Mouse (Mus musculus) erythroblast, adult 5-6 weeks (primary cell): ENCODE data around the gene Sugp2. TPM values are rescaled to one million over a fixed set of nuclear protein-coding genes. Genes with fewer than 3 reads are reported as not detected.
A peak's percentile ranks its signal among the peaks of the same experiment; 100 is the strongest.

Experiments used
- ATAC-seq: replicated peaks from 2 replicates; pipeline ENCODE4 v1.8.0; 2016; ENCODE audit warnings: moderate number of reproducible peaks, mild to moderate bottlenecking, moderate TSS enrichment, inconsistent platforms; ENCODE audit not compliant: poor library complexity, low FRiP score, severe bottlenecking
- total RNA-seq, 2 experiments: library from RNA; stranded (forward) in 1 of 2; stranded (reverse) in 1 of 2; fragments of 150-400 nt in 1 of 2; fragments of 200-764, 138-1000 nt in 1 of 2; gene quantifications; 2 replicates each; pipeline versions ENCODE4 v1.2.3 to v1.2.4; 2015 to 2017; ENCODE audit warnings: low replicate concordance in 2 of 2

The Sugp2 gene
- total RNA-seq, 2 experiments from 2014 or later: 22.7 to 24.4 TPM

DNA sequence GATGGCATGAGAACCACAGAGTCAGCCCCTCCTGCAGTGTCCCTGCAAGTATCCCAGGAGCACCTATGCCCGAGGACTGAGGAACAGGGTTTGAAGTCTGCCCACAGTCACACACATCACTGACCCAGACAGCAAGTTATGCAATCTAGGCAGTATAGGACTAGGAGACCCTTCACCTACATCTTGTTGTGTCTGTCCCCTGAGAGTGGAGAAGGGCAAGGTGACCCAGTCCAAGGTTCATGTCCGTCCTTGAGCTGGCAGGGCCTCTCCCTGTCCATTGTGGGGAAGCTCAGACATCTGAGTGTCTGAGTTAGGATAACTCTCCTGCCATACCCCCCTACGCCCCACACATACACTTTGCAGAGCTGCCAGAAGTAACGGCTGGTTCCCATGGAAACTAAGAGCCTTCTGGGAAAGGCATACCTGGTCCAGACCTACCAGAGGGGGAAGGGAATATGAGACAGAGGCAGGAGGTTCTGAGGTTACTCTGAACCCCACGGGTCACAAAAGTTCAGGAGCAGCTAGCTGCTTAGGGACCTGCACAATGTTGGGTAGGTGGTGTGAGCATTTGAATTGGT lies 14.8 kb upstream of the Sugp2 start:
- no peak for ATAC-seq

DNA sequence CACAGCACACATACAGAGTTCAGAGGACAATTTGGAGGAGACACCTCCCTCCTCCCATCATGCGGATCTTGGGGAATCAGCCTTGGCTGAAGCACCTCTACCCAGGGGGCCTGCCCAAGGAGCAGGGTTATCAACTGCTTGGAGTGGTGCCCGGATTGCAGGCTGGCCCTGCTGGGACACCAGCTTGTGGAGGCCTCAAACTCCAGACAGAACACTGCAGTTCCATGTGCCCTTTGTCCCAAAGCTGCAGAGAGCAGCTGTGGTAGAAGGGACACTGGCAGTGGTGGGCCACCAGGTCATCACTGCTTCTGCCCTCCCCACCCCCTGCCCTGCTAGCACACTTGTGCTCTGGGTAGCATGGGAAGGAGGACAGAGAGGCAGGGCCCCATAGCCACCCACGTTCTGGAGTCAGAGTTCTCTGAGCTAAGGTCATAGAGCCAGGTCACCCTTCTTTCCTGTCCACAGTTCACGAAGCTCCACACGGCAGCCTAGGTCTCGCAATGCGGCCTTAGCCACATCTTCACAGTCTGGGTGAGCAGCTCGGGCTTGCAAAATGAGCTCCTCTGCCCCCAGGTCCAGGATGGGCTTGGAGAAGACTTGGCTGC lies 13.7 kb upstream of the Sugp2 start:
- ATAC-seq: no peak

DNA sequence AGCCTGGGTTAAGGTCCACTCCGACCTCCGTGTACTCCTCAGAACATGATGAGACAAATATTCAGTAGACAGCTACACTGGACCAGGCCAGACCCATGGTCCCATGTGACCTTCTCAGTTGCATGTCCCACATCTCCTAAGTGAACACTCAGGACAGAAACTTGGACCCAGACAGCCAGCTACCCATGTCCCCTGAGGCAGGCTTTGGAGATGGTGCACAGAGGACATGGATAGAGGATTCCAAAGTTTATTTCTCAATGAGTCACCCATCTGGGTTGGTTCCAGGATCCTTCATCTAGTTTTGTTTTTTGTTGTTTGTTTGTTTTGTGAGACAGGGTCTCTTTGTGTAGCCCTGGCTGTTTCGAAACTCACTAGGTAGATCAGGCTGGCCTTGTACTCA lies 13.1 kb upstream of the Sugp2 start:
- no peak for ATAC-seq

DNA sequence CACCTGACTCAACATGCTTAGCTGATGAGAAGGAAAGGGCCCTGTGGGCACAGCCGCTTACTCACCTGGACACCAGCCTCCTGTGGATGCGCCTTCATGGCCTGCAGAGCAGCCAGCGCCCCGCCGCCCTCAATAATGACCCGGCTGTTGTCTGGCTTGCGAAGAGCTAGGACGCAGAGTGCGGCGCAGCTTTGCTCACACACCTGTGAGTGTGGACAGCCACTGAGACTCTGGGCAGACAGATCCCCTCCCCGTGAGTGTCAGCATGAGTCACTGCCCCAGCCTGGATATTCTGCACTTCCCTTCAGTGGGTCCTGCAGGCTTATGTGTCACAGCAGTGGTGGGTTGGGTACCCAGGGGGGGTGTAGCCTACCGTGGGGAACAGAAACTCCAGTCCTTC lies 12.0 kb upstream of the Sugp2 start:
- ATAC-seq: no peak

DNA sequence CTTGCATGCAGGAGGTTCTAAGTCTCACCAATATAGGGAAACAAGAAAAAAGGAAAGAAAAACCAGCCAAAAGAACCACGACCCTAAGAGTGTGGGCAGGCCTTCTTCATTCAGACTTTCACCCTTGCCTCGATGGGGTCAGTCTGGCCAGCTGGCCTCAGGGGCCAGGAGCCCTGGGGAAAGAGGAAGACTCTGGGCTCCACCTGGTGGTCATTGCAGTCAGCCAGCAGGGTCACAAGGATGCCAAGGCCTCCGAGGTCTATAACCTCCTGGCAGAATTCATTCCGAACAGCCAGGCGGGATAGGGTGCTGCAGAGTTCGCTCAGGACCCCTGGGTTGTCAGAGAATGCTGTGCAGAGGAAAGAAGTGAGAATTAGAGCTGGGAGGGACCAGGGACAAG lies 10.7 kb upstream of the Sugp2 start:
- ATAC-seq: 0 out of 2 replicates have a peak, but pooled peaks have one; percentile 33

DNA sequence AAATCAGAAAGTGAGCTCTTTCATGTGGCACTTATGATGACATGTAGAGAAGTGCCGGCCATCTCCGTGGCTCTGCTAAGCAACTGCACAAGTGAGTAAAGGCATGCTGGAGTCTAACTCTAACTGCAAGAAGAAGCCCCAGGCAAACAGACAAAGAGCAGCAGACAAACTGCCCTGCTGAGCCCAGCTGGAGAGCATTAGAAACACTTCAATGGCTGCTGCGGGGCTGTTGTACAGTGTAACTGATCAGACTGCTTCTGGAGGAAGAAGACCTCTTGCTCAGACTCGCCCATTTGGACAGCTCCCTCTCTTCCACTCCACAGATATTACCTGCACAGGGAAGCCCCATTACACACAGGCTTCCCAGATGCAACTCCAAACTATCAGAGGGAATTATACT lies 6.0 kb upstream of the Sugp2 start:
- ATAC-seq: no peak

DNA sequence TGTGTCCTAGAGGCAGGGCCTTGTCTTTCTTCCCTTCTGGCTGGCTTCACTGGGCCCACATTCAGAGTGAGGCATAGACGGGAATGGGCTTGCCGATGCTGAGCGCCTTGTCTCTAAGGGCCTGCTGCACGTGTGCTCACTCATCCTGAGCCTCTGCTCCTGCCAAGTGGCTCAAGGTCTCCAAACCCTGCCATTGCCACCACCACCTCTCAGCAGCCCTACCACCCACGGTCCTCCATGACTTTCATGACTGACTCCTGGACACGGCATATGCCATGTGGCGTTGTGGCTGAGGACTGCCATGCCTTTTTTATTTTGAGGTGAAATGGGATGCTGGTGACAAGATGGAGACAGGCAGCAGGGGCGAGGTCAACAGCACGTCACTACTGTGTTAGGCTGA lies 3.2 kb upstream of the Sugp2 start:
- ATAC-seq: no peak

DNA sequence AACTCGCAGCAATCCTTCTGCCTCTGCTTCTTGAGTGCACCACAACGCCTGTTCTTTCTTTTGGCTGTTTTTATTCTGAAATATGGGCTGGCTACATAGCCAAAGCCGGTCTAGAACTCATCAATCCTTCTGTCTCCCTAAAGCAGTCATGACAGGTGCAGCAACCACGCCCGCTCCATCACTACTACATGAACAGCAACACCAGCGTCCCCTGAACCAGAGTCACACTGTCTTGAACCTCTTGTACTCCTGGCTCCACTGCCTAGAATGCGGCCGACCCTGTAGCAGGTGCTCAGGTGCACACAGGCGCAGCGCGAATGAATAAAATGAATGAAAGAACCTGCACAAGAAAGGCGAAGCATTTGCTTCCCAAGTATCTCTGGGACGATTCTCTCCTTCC lies 420 bp upstream of the Sugp2 start:
- ATAC-seq: no peak

DNA sequence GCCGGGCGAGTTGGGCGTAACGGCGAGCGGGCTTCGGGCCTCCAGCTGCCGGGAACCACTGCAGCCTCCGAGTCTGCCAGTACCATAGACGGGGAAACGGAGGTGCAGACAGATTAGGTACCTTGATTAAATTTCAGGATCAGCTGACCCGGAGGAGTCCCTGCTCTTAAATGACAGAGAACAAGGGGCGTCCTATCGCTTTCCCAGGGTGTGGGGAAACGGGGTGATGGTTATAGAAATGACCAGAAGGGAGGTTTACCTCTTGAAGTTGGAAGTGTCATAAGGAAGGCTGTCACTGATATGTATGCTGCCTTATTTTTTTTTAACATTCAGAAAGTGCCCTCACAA lies 729 bp downstream of the Sugp2 start:
- no peak for ATAC-seq

DNA sequence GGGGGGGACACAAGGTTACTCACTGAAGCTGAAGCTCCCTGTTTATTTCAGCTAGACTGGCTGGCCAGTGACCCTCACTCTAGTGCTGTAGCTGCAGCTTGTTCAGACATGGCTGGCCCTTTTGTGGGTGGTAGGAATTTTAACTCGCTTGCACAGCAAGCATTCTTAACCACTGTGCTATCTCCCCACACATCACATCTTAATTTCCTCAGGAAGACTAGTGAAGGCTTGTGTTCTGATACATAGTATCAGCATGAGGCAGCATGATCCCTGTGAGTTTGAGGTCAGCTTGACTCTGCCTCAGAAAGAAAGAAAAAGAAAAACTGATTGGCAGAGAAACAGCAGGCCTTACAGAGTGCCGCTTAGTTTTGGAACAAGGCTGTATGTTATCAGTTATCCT lies 3.8 kb downstream of the Sugp2 start:
- ATAC-seq: no peak

DNA sequence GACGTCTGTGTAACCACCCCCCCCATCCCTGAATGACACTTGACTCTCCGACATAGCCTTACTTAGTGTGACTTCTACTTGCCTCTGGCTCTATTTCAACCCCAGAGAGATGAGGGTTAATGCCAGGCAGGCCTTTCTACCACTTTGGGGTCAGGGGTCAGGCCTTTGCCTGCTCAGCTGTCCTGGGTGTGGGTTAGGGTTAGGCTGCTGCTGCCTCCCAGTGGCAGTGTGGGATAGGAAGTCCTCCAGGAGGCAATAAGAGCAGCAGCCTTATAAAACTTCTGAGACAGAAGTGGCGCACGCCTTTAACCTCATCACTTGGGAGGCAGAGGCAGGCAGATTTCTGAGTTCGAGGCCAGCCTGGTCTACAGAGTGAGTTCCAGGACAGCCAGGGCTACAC lies 6.6 kb downstream of the Sugp2 start:
- ATAC-seq: no peak

DNA sequence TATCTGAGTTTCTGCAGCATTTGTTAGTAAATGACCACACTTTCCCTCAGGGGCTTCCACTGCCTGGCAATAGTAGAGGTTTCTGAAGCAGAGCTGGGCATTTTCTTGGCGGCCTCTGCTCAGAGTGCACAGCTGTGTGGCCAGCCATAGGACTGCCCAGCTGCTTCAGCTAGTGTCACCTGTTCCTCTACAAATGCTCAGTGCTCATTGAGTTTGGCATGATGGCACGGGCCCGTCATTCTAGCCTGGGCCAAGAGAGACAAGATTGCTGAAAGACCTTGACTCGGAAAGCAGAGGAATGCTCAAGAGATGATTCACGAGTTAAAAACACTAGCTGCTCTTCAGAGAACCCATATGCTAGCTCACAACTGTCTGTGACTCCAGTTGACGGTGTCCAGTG lies 12.6 kb downstream of the Sugp2 start:
- ATAC-seq: no peak

DNA sequence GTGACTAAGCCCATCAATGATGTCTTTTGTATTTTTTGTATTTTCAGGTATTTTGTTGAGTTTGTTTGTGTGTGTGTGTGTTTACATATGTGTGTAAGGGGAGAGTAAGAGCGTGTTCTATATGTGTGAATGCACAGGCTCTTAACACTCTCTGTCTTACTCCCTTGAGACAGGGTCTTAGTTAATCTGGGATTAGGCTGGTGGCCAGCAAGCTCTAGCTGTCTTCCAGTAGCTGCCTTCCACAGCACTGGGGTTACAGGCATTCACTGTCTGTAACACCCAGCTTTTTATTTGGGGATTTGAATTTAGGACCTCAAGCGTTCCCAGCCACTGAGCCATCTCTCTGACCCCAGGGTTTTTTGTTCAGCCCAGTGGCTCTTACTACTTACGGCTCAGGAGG lies 13.8 kb downstream of the Sugp2 start:
- no peak for ATAC-seq

DNA sequence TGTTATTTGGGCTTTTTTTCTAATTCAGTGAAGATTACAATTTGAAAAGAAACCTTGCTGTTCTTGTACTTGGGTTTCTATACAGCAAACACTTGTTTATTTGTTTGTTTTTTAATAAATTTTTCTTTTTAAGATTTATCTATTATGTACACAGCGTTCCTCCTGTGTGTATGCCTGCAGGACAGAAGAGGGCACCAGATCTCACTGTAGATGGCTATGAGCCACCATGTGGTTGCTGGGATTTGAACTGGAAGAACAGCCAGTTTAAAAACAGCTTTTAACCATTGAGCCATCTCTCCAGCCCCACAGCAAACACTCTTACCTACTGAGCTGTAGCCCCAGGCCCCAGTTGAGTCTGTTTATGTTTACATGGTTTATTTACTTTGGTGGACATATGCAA lies 20.6 kb downstream of the Sugp2 start:
- ATAC-seq: no peak

DNA sequence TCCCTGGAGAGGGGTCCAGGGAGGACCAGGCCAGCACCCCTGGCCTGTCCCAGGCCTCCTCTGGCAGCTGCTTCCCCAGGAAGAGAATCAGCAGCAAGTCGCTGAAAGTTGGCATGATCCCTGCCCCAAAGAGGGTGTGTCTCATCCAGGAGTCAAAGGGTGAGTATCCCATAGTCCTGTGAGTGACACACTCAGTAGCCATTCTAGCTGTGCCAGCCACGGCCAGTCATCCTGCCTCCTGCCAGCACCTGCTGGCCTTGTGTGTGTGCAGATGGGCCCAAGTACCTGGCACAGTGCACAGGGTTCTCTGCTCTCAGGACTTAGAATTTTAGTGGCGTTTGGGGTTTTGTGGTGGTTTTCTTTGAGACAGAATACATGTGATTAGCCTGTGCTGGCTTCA lies 23.4 kb downstream of the Sugp2 start:
- no peak for ATAC-seq

DNA sequence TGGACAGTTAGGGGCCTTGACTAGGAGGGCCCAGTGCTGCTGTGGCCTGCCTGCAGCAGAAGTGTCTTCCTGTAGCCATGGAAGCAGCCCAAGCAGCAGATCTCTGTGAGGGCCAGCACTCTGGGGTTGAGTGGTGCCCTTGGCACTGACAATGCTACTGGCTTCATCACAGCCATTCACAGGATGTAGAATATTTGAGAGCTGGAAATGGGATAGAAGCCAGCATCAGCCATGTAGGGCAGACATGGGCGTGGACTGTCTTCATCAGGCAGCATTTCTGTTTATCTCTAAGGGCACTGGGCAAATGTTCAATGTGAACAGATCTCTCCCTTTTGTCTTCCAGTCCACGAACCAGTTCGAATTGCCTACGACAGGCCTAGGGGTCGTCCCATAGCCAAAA lies 24.6 kb downstream of the Sugp2 start:
- peak; percentile 68 for ATAC-seq

DNA sequence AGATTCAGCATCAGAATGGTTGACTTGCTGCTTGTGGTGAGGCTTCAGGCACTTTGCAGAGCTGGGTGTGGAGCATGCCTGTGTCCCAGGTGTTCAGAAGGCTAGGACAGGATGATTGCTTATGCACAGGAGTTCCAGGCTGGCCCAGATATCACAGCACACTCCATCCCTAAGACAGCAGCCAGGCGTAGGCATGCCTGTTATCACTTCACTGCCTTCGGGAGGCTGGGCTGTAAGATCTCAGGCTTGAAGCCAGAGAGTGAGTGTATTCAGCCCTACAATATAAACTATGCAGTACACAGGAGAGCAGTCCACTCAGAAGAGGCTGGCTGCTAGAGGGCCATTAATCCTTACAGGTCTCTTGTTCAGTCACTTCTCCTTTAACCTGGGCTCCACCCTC lies 25.0 kb downstream of the Sugp2 start:
- ATAC-seq: peak; percentile 77

DNA sequence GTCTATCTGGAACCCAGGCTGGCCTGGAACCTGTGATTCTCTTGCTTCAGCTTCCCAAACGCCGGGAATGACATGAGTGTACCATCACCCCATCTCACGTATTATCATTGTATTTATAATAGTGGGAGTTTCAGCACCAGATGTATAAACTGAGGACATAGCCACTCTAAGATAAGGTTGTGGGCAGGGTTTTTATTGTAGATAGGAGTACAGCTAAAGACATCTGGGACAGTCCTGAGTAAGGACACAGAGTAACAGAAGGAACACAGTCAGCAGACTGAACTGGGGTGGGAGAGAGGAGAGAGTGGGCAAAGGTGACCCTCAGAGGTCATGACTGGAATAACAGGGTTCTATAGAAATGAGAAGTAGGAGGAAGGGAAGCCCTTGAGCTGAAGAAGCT lies 33.6 kb downstream of the Sugp2 start:
- ATAC-seq: 0 out of 2 replicates have a peak, but pooled peaks have one; percentile 9

DNA sequence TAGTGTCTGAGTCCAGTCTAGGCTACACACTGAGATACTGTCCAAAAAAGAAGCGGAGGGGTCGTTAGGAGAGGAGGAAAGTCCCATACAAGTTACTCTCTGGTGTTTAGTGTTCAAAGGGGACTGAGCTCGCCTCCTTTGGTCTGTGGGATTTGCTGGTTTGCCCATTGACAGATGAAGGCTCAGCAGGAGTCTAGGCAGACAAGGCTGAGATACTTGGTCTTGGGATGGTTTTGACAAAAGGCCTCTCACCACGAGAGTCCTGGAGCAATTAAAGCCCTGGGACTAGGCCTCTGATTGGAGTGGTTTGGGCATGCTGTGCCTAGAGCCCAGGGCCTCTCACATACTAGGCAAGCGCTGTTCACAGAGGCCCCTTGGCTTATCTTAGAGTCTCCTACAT lies 34.3 kb downstream of the Sugp2 start:
- no peak for ATAC-seq

DNA sequence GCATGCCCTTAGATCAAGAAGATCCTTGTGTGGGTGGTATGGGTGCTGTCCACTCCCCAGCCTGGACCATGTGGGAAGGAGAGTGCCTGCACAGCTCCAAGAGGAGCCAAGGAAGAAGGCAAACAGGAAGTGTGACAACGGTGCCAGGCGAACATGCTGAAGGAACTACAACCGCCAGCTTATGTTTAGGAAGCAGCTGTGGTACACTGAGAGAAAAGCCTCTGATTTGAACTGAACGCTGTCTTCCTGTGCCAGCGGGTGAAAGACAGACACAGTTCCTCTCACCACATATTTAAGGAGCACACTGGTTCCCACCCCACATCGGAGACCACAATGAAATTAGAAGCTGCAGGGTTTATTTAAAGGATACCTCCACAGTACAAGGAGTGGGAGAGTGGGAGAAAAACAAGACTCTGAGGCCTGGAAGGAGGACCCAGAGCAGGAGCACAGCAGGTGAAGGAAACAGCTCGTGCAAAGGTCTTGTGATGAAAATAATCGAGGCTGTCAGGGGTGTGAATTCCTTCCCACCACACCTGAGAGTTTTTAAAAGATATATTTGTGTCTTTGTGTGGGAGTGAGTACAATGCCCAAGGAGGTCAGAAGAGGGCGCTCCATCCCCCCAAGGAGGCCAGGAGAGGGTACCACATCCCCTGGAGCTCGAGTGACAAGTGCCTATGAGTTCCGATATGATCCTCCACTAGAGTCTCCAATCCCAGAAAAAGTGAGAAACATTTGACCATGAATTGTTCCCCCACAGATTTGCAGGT lies 35.0 kb downstream of the Sugp2 start:
- no peak for ATAC-seq

DNA sequence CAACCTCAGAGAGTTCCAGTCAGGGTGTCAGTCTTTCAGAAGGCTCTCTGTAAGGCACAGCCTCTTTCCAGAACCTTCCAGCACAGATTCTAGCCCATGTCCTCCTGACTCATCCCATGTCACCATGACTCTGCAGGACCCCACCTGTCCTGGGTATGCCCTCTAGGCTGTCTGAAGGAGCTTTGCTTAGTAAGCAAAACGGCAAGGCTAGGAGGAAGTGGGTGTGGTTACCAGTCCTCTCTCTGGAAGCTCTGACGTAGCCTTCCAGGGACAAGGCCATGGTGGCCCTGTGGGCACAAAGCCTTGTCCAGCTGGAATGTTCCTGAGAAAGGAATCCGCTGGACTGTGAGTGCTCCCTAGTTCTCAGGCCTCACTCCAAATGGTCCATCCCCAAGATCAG lies 38.9 kb downstream of the Sugp2 start:
- peak; percentile 85 for ATAC-seq

DNA sequence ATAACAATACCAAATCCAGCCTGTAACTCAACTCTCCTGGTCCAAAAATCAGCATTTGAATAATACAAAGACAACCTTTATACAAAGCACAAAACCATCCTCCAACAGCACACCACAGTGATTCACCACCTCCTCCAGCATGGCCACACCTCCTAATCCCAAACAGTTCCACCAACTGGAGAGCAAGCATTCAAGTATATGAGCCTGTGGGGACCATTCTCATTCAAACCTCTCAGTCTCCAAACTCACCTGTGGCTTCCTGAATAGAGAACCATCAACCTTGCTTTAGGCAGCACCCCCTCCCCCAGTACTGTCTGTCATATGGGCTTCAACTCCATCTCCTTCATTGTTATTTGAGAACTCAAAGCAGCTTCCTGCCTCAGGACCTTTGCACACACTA lies 40.3 kb downstream of the Sugp2 start:
- ATAC-seq: no peak
